Mouse (Mus musculus) neural tube, embryonic 13.5 days (tissue): ENCODE measurements at regions not wholly inside any gene's neighbourhood (a gene's known extent, or its start where the extent isn't known, plus 50 kb on each side); places are given as distances from the start of the nearest gene placed in this dataset.
"Not testable (repeated sequence)": the region's sequence is repeated elsewhere in the genome, so short reads cannot be mapped to it uniquely, and the experiment has no call there.

Source experiments
- ATAC-seq: fragments of 200-750 bp; cut with Nextera tagmentation; 2 replicates; pipeline ENCODE4 v1.8.0; 2017; ENCODE audit warnings: low read depth, mild to moderate bottlenecking, moderate TSS enrichment, moderate library complexity
- H3K27ac ChIP-seq: fragments of 300-500 bp; sonication (generic); replicated peaks from 2 replicates; pipeline ENCODE4 v1.5.1; 2015; ENCODE audit warnings: moderate library complexity, mild to moderate bottlenecking, inconsistent platforms
- H3K27me3 ChIP-seq: fragments of 300-500 bp; sonication (generic); 2 replicates; pipeline ENCODE4 v1.6.1; 2015; ENCODE audit warnings: mild to moderate bottlenecking, inconsistent platforms
- H3K36me3 ChIP-seq: fragments of 300-500 bp; sonication (generic); 2 replicates; pipeline ENCODE4 v1.6.1; 2015; ENCODE audit warnings: mild to moderate bottlenecking, inconsistent platforms
- H3K4me1 ChIP-seq: fragments of 300-500 bp; sonication (generic); replicated peaks from 2 replicates; pipeline ENCODE4 v1.6.1; 2015; ENCODE audit warnings: inconsistent platforms
- H3K4me2 ChIP-seq: fragments of 300-500 bp; sonication (generic); 2 replicates; pipeline ENCODE4 v1.6.1; 2015; ENCODE audit warnings: inconsistent platforms, mild to moderate bottlenecking, moderate library complexity
- H3K4me3 ChIP-seq: fragments of 300-500 bp; sonication (generic); 2 replicates; pipeline ENCODE4 v1.5.1; 2015; ENCODE audit warnings: mild to moderate bottlenecking, inconsistent platforms
- H3K9ac ChIP-seq: fragments of 300-500 bp; sonication (generic); 2 replicates; pipeline ENCODE4 v1.6.1; 2015; ENCODE audit warnings: moderate library complexity, mild to moderate bottlenecking, inconsistent platforms
- H3K9me3 ChIP-seq: fragments of 300-500 bp; sonication (generic); 2 replicates; pipeline ENCODE4 v1.6.1; 2016; ENCODE audit warnings: inconsistent platforms
- WGBS: fragments of 180-500 bp; shearing (Covaris S2); methylation state at CpG from one replicate; pipeline ENCODE4 v1.1.7; 2015; 5-methylcytosine and 5-hydroxymethylcytosine counted together

DNA sequence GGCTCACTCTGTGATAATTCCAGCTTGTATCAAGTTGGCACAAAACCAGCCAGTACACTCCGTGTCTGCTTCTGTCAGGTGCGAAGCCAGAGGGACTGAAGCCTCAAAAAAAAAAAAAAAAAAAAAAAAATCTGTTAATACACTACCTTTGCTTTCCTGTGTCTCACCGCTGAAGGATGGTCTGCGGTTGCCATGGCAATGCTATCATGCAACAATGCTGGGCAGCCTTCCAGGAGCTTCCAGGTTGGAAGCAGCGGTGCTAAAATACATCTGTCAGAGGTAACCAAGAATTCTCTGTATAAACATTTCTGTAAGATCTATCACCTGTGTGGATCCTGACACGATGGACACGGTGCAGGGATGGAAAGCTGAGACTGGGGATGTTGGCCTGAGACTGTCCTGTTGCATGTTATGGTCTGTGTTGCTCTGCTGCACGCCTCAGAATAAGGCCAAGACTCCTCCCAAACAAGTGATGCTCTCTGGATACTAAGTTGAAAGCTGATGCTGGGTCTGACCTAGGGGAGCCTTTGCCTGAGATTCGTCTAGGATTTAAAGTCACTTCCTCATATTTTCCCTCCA, 301.2 kb downstream of the Gxylt1 start:
- ATAC-seq, result no peak
- H3K36me3 ChIP-seq, result no peaks in the 10 kb centered on the region
- 0 out of 2 replicates have a peak, but pooled peaks cover 3% of the 10 kb centered on the region for H3K4me1 ChIP-seq
- no peaks in the 10 kb centered on the region for H3K27me3 ChIP-seq
- no peak overlapping the region for H3K4me3 ChIP-seq
- H3K9me3 ChIP-seq, result no peaks in the 10 kb centered on the region
- 78% methylated on average over 9 of the region's 9 CpGs for WGBS
- no peak overlapping the region for H3K9ac ChIP-seq
- peak overlapping the region; percentile 42; the same call in 1 of the 2 replicates for H3K27ac ChIP-seq
- no peak overlapping the region for H3K4me2 ChIP-seq

GRCm38 (mm10) chr15:92965556-92965955, 309.4 kb downstream of the Gxylt1 start:
- Histone ChIP-seq H3K4me3 (no peak overlapping the region), H3K27me3 (no peaks in the 10 kb centered on the region), H3K27ac (no peak overlapping the region), H3K36me3 (no peaks in the 10 kb centered on the region), H3K4me1 (no peaks in the 10 kb centered on the region), H3K9me3 (no peaks in the 10 kb centered on the region), H3K4me2 (no peak overlapping the region), H3K9ac (no peak overlapping the region)
- no peak for ATAC-seq
- WGBS, result 95% methylated on average over 1 of the region's 1 CpGs

DNA sequence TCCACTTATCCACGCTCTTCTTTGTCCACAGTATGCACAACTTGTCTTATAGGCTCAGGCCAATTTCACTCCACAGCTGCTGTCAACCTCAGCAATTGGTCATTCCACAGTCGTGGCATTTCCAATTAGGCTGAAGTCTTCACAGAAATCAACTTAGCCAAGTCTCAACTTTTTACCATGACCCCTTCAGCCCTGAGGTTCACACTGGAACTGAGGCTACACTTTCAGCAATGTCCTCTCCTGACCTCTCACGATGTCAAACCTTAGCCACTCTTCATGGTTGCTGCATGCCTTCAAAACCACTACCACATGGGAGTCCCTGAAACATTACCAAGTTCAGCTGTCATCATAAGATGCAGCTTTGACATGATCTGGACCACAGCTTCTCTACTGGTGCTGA, 310.1 kb downstream of the Gxylt1 start:
- H3K9ac ChIP-seq, result no peak overlapping the region
- H3K36me3 ChIP-seq, result no peaks in the 10 kb centered on the region
- H3K4me2 ChIP-seq, result no peak overlapping the region
- no peaks in the 10 kb centered on the region for H3K9me3 ChIP-seq
- WGBS, result 77% methylated on average over 3 of the region's 3 CpGs
- no peak for ATAC-seq
- no peaks in the 10 kb centered on the region for H3K4me1 ChIP-seq
- no peak overlapping the region for H3K27ac ChIP-seq
- no peaks in the 10 kb centered on the region for H3K27me3 ChIP-seq
- no peak overlapping the region for H3K4me3 ChIP-seq

GRCm38 (mm10) chr15:92964131-92964530, 310.8 kb downstream of the Gxylt1 start:
- no peak for ATAC-seq
- Histone ChIP-seq H3K4me3 (no peak overlapping the region), H3K9me3 (no peaks in the 10 kb centered on the region), H3K27ac (no peak overlapping the region), H3K36me3 (no peaks in the 10 kb centered on the region), H3K9ac (no peak overlapping the region), H3K27me3 (no peaks in the 10 kb centered on the region), H3K4me2 (no peak overlapping the region), H3K4me1 (no peaks in the 10 kb centered on the region)
- WGBS, result 58% methylated on average over 1 of the region's 1 CpGs

DNA sequence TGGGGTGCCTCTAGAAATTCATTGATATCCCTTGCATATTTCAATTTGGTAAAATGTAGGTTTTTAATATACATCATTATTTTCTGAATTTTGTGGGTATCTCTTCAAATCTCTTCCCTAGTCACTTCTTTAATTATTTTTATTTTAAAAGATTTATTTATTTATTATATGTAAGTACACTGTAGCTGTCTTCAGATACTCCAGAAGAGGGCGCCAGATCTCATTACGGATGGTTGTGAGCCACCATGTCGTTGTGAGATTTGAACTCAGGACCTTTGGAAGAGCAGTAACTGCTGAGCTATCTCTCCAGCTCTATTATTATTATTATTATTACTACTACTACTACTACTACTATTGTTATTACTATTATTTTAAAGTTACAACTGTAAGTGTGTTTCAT, 324.1 kb downstream of the Gxylt1 start:
- not testable (repeated sequence) for H3K9me3 ChIP-seq, H3K27ac ChIP-seq, H3K27me3 ChIP-seq, H3K36me3 ChIP-seq, H3K4me2 ChIP-seq, H3K4me1 ChIP-seq, H3K9ac ChIP-seq, H3K4me3 ChIP-seq, ATAC-seq
- 92% methylated on average over 3 of the region's 3 CpGs for WGBS

- Histone ChIP-seq H3K9ac (no peak overlapping the region), H3K4me3 (no peak overlapping the region), H3K27me3 (no peaks in the 10 kb centered on the region), H3K36me3 (no peaks in the 10 kb centered on the region), H3K4me2 (no peak overlapping the region), H3K27ac (no peak overlapping the region), H3K9me3 (no peaks in the 10 kb centered on the region), H3K4me1 (no peaks in the 10 kb centered on the region; the same call in none of the 2 replicates)
- no peak for ATAC-seq
- WGBS, result 57% methylated on average over 5 of the region's 5 CpGs
Observed at GRCm38 (mm10) chr15:92946216-92946615, 328.8 kb downstream of the Gxylt1 start.

DNA sequence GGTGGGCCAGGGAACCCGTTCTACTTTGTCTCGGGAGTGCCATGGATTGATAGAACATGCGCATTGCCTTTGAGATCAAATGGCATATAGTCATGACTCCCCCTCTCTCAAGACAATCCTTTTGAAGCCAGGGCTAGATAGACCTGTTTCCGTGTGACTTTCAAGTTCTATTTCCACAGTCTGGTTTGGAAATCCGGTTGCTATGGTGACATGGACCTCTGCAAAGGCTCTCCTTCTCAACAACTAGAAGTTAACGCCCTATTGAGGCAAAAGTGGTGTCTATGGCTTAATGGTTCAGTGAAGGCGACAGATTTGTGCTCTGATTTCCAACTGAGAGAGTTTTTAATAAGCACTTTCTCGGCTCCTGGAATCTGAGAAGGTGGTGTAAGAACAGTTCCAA, 371.2 kb downstream of the Gxylt1 start:
- Histone ChIP-seq H3K4me1 (no peaks in the 10 kb centered on the region), H3K27ac (no peak overlapping the region), H3K27me3 (no peaks in the 10 kb centered on the region), H3K4me3 (no peak overlapping the region), H3K9me3 (no peaks in the 10 kb centered on the region), H3K4me2 (no peak overlapping the region), H3K36me3 (no peaks in the 10 kb centered on the region), H3K9ac (no peak overlapping the region)
- 54% methylated on average over 8 of the region's 8 CpGs for WGBS
- ATAC-seq, result no peak

DNA sequence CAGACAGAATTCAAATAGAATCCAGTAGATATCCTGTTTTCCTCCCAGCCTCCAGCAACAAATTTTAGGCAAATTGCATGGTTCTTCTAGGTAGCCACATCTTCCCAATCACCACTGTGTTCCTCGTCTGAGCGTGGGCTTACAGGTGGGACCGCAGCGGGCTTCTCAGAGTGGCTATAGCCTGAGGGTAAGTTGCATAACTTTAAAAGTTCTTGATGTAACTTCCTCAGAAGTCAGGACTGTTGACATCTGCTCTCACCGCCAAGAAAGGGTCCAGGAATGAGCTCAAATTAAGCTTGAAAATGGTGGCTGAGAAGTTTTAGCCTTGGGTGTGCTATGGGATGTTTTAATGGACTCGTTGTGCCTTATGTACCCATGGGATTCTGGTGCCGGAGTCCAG, 377.7 kb downstream of the Gxylt1 start:
- H3K4me2 ChIP-seq, result no peak overlapping the region
- no peak overlapping the region for H3K9ac ChIP-seq
- no peak for ATAC-seq
- no peak overlapping the region for H3K4me3 ChIP-seq
- no peaks in the 10 kb centered on the region for H3K27me3 ChIP-seq
- H3K27ac ChIP-seq, result no peak overlapping the region
- no peaks in the 10 kb centered on the region for H3K36me3 ChIP-seq
- no peaks in the 10 kb centered on the region for H3K4me1 ChIP-seq
- 92% methylated on average over 7 of the region's 7 CpGs for WGBS
- H3K9me3 ChIP-seq, result no peaks in the 10 kb centered on the region

DNA sequence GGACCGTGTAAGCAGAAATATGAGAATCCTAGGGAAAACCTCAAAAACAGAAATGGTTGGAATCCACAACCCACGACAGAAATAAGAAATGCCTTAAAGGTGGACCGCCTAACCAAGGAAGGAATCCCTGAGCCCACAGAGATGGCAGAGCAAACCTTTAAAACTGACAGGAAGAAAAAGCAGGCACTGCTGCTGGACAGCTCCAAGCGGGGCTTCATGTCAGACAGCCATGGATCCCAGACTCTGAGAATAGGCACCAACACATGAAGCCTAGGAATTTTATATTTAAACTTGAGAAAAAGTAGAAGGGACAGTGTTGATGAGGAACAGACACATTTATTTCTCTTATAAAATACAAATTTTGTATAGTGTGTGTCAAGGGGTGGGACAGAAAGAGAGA, 379.1 kb downstream of the Gxylt1 start:
- H3K36me3 ChIP-seq, result no peaks in the 10 kb centered on the region
- ATAC-seq, result no peak
- no peak overlapping the region for H3K4me2 ChIP-seq
- H3K9me3 ChIP-seq, result no peaks in the 10 kb centered on the region
- H3K4me1 ChIP-seq, result no peaks in the 10 kb centered on the region
- H3K27me3 ChIP-seq, result no peaks in the 10 kb centered on the region
- H3K9ac ChIP-seq, result no peak overlapping the region
- no peak overlapping the region for H3K4me3 ChIP-seq
- WGBS, result 68% methylated on average over 4 of the region's 4 CpGs
- no peak overlapping the region for H3K27ac ChIP-seq

GRCm38 (mm10) chr15:92876438-92876837, 398.5 kb downstream of the Gxylt1 start:
- Histone ChIP-seq H3K9ac (no peak overlapping the region), H3K27ac (no peak overlapping the region), H3K27me3 (no peaks in the 10 kb centered on the region), H3K4me1 (no peaks in the 10 kb centered on the region), H3K9me3 (no peaks in the 10 kb centered on the region), H3K36me3 (no peaks in the 10 kb centered on the region), H3K4me2 (no peak overlapping the region), H3K4me3 (no peak overlapping the region)
- WGBS, result 81% methylated on average over 5 of the region's 5 CpGs
- no peak for ATAC-seq

GRCm38 (mm10) chr15:92864106-92864505, 410.9 kb downstream of the Gxylt1 start:
- H3K4me2 ChIP-seq, result no peak overlapping the region
- H3K4me1 ChIP-seq, result no peaks in the 10 kb centered on the region
- H3K27ac ChIP-seq, result no peak overlapping the region
- H3K4me3 ChIP-seq, result no peak overlapping the region
- no peak for ATAC-seq
- H3K36me3 ChIP-seq, result no peaks in the 10 kb centered on the region
- no peak overlapping the region for H3K9ac ChIP-seq
- no peaks in the 10 kb centered on the region for H3K27me3 ChIP-seq
- H3K9me3 ChIP-seq, result no peaks in the 10 kb centered on the region
- WGBS, result 82% methylated on average over 5 of the region's 5 CpGs

GRCm38 (mm10) chr15:92850854-92851253, 424.1 kb downstream of the Gxylt1 start:
- ATAC-seq, result no peak
- no peaks in the 10 kb centered on the region for H3K27me3 ChIP-seq
- H3K9ac ChIP-seq, result no peak overlapping the region
- no peak overlapping the region for H3K27ac ChIP-seq
- WGBS, result 63% methylated on average over 5 of the region's 5 CpGs
- peaks cover 2% of the 10 kb centered on the region; the same call in 1 of the 2 replicates for H3K4me1 ChIP-seq
- no peaks in the 10 kb centered on the region for H3K9me3 ChIP-seq
- H3K4me2 ChIP-seq, result no peak overlapping the region
- no peaks in the 10 kb centered on the region for H3K36me3 ChIP-seq
- no peak overlapping the region for H3K4me3 ChIP-seq

DNA sequence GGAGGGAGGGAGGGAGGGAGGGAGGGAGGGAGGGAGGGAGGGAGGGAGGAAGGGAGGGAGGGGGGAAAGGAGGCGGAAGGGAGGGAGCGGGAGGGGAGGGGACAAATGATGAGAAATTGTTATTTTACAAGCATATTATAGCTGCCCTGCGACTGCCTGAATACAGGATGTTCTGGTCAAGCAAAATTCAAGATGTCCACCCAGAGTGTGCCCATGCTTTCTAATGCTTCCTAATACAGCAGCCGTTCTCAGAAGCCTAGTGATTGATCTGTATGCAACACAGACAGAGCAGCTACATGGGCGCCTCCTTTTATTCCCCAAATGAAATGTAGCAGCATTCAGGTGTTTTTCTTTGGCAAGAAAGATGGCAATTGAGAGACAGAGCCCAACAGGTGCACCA, 434.9 kb downstream of the Gxylt1 start:
- Histone ChIP-seq H3K9ac (no peak overlapping the region), H3K4me3 (no peak overlapping the region), H3K4me2 (no peak overlapping the region), H3K27ac (no peak overlapping the region), H3K9me3 (no peaks in the 10 kb centered on the region), H3K36me3 (no peaks in the 10 kb centered on the region), H3K4me1 (peaks cover 11% of the 10 kb centered on the region), H3K27me3 (no peaks in the 10 kb centered on the region)
- no peak; the same call in 1 of the 2 replicates for ATAC-seq
- 55% methylated on average over 5 of the region's 5 CpGs for WGBS
